Mouse (Mus musculus): ENCODE measurements around the gene Chd3.
"Not testable (repeated sequence)": the region's sequence is repeated elsewhere in the genome, so short reads cannot be mapped to it uniquely, and the experiment has no call there.

The Chd3 gene

DNA sequence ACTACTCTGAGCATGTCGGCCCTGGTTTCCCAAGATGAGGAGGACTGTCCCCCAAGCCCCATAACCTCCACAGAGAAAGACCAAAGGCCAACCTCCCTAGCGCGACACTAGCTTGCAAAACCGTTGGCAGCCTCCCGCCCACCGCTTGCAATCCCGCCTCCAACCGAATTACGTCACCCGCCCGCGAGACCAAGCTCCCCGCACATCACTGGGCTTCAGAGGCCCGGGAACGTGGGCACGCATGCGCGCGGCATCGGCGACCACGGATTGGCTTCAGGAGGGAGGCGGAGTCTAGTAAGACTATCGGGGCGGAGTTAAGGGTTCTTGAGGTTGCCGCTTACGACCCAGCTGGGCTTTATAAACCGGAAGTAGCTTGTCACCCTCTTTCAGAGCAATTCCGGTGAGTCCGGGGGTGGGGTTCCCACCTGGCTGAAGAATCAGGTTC, 45.5 kb downstream of the Chd3 start, which contains the start of the genes Cntrob and Trappc1:
TSS of gene Cntrob (minus strand) at position 109 of the 445 bp plus-strand sequence.
TSS of gene Trappc1 (plus strand) at position 314 of the 445 bp plus-strand sequence.
- DNase-seq (ENCODE audit: low spot score in 2 of 2) = peak; percentile 99 to 100

DNA sequence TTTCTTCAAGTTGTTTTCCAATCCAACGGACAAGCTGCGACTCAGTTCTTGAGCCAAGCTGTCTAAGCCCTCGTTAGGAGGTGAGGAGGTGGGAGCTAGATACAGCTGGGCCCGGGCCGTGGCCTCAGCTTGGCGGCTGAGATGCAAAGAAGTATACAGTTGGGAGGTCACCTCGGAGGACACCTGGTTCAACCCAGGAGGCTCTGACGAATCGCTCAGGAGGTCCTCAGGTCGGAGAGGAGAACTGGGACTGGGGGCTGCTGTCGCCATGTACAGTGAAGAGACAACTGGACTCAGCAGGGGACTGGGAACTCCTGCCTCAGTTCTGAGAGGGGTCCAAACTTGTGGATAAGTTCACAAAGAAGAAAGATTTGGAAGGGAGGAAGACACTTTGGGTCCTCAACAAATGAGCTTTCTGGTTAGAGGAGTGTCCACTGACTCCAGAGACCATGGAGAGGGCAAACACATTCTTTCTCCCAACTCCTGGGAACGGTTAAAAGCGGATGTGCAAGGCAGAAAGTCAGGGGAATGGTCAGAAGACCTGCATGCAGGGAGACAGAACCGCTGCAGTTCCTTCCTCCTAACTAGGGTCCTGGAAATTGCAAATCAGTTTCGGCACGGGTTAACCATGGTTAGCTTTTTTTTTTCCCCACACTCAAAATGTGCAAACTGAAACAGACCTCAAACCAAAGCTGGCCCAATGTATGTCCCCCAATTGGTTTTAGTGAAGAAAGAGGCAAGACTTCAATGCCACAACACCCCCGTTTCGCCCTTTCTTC, 46.3 kb downstream of the Chd3 start:
- no peak for DNase-seq (ENCODE audit: low spot score in 2 of 2)

DNA sequence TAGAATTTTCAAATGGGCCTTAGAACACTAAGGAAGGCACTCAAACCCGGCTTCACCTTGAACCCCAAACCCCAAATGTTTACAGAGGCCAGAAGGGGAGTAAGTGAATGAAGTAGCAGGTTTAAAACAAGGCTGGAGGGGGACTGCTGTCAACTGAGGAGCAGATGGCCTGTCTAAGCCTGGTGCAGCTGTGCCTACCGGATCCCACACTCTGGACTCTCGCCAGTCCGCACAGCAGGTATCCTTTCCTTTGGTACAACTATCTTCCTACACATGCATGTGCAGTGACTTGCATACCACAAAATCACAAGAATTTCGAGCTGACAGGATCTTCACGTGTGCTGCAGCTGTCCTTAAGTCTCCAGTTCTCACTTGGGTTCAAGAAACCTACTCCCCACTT, 47.2 kb downstream of the Chd3 start:
- DNase-seq (ENCODE audit: low spot score in 2 of 2) = no peak

DNA sequence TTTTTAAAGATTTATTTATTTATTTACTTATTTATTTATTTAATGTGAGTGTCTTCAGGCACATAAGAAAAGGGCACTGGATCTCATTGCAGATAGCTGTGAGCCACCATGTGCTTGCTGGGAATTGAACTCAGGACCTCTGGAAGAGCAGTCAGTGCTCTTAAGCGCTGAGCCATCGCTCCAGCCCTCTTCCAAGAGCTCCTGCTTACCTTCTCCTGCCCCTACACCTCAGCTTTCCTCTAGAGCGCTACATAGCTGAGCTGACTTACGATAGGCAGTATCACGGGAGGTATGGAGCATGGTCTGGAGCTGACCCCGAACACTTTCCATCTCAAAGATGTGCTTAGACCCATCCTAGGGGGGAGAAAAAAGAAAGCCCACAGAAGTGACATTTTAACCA, 47.6 kb downstream of the Chd3 start:
- DNase-seq (ENCODE audit: low spot score in 2 of 2) = no peak

DNA sequence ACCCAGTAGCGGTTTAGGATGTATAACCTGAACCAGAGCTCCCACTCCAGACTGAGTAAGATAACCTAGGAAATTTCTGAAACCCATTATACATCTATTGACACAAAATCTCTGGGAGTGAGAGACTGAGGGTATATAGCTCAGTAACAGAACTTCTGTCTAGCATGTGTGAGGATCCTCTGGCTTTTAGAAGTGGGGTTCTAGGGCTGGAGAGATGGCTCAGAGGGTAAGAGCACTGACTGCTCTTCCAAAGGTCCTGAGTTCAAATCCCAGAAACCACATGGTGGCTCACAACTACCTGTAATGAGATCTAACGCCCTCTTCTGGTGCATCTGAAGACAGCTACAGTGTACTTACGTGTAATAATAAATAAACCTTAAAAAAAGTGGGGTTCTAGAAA, 51.2 kb downstream of the Chd3 start:
- DNase-seq (ENCODE audit: low spot score in 2 of 2) = not testable (repeated sequence)

DNA sequence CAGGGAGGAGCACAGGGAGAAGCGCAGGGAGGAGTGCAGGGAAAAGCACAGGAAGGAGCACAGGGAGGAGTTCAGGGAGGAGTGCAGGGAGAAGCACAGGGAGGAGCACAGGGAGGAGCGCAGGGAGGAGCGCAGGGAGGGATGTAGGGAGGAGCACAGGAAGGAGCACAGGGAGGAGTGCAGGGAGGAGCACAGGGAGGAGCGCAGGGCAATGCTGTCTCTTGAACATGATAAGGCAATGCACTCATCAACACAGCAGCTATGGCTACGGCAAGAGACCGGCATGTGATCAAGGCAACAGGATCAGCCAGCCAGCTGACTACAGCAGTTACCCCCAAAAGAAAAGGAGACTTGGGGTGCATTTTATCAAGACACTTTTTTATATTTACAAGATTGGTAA, 52.8 kb downstream of the Chd3 start:
- no peak for DNase-seq (ENCODE audit: low spot score in 2 of 2)

DNA sequence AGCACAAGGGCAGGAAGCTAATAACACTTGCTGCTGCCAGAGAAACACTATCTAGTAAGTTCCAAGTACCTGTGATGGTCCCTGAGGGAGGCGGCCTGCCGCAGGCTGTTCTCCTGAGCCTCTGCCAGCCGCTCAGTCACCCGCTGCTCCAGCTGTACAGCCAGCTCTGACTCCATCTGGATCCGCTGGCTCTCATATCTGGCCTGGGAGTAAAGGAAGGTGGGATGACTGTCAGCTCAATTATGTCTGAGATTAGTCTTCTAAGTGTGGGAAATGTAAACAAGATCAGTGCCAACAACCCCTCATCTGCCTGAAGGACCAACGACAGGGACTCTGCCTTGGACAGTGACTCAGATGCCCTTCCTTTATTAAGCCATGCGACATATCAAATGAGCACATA, 57.9 kb downstream of the Chd3 start:
- DNase-seq (ENCODE audit: low spot score in 2 of 2) = no peak

DNA sequence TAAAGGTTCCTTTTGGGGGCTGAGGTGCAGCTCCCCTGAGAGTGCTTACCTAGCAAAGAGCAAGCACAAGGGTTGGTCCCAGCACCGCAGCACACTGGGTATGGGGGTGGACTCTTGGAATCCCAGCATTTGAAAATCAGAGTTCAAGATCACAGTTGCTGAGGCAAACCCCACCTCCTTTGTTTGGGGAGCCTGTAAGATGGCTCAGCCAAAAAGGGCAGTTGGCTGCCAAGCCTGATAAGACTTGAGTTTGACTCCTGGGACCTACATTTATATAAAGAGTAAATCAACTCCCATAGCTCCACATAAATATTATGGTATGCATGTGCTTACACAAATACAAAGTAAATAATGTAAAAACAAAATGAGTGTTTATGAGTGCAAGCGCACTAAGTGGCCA, 63.2 kb downstream of the Chd3 start:
- no peak for DNase-seq (ENCODE audit: low spot score in 2 of 2)

DNA sequence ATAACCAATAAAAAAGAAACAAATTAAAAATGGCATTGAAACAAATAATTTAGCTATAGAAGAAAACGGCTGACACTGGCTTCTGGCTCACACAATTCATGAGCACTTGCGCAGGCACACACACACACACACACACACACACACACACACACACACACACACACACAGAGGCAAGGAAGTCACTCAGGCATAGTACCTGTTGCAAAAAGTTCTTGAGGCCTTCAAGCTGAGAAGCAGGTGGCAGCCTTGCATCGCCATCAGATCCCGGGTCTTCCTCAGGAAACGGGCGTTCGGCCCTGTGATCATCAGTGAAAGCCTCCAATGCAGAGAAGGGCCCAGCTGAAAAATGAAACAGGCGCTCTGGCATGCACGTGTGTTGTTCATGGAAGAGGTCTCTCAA, 63.9 kb downstream of the Chd3 start:
- DNase-seq (ENCODE audit: low spot score in 2 of 2) = no peak

DNA sequence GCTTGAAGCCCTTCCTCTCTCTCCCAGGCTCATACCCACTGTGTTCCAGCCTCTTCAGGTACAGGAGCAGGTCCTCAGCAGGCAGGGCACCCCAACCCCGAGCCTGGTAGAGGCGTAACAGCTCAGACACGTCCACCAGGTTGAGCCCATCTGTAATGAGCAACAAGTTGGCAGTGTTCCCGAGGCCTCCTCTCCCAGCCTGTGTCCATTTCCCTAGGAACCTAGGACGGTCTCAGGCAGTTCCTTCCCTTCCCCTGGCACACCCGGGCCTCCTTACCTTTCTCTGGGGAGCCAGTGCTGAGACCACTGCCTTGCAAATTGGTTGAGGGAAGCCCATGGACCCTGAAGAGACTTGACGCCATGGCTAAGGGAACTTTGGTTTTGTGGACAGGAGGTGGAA, 66.4 kb downstream of the Chd3 start:
- no peak for DNase-seq (ENCODE audit: low spot score in 2 of 2)

DNA sequence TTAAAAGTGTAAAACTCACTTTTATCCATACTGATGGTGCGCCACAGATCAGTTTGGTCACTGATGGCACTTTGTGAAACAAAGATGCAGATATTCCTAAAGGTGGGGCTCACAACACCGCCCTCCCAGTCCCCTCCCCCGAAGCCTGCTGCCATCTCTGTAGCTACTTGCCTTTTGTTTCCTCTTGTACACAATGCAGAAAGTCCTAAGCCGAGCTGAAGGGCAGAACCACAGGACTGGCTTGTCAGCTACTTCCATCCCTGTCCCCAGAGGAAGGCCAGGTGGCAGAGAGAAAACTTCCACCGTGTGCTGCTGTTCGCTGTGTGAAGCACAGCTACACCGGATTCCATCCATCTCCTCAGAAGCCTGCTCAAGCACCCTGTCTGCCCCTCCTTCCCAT, 71.0 kb downstream of the Chd3 start:
- DNase-seq (ENCODE audit: low spot score in 2 of 2) = no peak

DNA sequence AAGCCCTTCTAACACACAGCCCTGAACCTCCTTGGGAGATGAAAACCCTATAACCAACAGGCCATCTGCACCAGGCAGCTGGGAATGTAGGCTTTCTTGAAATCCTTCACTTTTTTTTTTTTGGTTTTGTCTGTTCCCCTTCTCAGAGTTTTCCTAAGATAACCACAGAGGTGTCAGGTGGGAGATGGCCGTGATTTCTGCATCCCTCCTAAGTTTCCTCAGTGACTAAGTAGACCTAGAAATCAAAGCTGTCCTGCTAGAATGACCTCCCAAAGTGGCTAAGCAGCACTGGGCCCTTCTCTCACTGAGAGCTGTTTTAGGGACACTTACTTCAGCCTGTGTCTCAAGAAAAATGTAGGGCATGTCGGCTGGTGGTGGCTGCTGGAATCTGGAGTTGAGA, 71.4 kb downstream of the Chd3 start:
- no peak for DNase-seq (ENCODE audit: low spot score in 2 of 2)

DNA sequence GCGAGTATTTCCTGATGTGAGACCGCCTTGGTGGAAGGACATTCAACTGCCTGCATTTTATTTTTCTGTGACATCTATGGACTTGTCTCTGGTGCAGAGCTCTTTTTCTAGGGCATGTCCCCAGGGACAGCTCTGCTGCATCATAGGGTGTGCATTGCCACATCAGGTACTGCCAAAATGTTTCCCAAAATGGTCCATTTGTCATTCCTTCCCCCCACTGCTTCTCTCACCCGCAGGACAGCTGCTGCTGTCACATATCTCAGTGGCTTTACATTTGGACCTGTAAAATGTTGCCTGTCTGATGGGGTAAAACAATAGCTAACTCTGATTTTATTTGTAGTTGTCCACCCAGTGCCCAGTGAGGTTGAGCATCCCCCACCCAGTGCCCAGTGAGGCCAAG, 73.9 kb downstream of the Chd3 start:
- no peak for DNase-seq (ENCODE audit: low spot score in 2 of 2)

Data from urinary bladder, postnatal 4 days (tissue).